Mouse (Mus musculus) erythroid progenitor cell, adult 5-6 weeks (primary cell): ENCODE measurements at regions not wholly inside any gene's neighbourhood (a gene's known extent, or its start where the extent isn't known, plus 50 kb on each side); places are given as distances from the start of the nearest gene placed in this dataset.

Experiments
- ATAC-seq: replicated peaks from 2 replicates; pipeline ENCODE4 v1.8.0; 2016; ENCODE audit warnings: moderate number of reproducible peaks, mild to moderate bottlenecking, moderate TSS enrichment, inconsistent platforms; ENCODE audit not compliant: poor library complexity, low FRiP score, severe bottlenecking

DNA sequence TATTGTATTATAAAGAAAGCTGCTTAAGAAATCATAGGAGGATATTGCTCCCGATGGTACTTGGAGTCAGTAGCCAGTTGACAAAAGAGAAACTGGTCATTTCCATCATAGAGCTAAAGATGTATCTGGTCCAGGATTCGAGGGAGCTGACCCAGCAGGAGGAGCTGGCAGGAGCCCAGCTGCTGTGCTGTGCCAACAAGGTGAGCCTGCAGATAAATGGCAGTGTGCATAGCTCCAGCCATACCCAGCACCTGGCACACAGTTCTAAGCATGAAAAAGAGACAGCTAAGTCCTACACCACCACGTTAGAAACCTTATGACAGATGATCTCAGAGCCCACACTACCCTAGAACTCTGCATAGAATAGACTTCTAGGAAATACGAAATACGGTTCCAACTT, 64.6 kb upstream of the Krr1 start:
- no peak for ATAC-seq

DNA sequence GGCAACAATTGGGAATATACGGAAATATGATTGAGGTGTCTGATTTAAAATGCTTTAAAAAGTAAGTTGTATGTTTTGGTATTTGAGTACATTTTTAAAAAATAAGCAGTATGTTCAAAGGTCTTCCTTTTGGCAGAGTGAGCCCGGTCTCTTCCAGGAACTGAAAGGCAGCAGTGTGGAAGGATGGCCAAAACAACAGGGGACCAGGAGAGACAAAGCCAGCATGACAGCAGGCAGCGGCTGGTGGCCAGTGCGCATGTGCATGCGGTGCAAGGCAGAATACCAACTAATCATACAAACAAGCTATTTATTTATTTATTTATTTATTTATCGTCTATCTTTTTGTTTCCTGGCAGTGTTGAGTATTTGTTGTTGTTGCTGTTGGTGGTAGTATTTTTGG, 59.9 kb upstream of the Krr1 start:
- ATAC-seq, result no peak

DNA sequence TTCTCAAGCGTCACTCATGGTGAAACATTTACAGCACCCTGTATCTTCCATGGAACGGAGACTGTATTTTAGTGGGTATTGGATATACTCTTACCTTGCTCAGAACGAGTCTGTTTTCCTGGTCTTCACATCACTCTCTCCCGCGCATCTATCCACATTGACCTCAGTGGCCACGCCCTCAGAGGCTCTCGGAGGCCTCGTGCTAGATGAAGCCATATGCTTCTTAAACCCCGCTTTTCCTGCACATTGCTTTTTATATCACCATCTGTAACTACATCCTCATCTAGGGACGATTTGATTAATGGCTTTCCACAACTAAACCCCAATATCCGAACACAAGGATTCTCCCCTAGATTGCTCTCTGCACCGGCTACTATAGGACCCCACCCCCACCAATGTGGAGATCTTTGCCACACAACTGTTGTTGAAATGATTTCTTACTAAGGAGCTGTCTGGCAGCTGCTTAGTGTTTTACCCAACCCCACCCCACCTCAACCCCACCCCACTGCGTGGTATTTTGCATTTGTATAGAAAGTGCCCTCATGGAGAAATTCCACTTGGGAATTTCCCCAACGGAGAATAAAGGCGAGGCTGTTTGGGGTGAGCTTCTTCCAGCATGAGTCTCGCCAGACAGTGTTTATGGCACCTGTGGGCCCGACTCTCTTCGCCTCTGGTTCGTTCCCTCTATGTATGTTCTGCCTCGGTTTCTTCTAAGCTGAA, 59.2 kb upstream of the Krr1 start:
- ATAC-seq, result no peak

DNA sequence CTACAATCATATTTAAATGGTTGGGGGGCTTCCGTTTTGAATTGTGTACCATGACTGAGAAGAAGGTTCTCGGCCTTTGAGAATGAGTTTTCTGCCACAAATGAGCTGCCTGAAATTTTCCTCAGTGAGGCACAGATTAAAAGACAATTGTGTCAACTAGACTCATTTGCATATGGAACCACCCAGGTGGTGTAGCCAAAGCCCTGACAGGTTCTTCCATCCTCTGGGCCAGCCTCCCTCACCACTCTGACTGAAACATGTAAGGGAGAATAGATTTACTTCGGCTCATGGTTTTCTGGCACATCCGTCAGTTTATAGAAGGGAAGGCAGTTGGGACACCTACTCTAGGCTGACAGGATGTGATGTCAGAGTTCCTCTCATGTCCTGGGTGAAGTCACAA, 58.2 kb upstream of the Krr1 start:
- no peak for ATAC-seq

DNA sequence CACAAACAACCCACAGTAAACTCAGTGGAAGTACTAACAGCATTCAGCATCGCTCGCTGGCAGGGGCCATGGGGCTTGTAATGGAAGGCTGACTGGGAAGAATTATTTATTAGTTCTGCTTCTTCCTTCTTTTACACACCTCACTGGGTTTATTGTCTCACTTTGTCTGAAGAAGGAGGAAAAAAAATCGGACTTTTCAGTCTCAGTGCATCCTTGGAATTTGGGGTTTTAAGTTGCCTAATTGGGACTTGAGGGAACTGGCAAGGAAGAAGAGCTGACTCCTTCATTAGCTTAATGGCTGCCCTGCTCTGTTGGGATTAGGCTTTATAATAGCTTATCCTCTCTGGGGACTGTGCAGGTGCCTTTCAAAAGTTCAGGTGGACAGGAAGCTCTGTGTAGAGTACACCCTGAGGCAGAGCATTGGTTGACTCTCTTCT, 54.4 kb upstream of the Krr1 start:
- no peak for ATAC-seq

DNA sequence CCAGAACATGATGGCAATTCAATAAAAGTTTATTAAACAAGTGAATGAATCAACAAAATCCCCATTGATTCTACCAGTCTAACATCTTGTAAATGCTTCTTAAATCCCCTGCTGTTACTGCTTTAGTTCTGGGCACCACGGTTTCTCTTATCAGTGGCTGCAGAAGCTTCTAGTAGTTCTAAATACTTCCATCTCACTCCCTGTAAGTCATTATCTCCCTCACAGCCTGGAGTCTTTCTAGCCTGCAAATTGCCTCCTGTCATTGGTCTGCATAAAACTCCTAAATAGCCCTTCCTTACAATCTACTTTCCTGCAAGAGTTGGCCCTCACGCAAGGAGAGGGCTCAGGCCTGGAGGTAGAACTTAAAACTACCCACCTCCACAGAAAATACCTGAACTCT, 53.0 kb upstream of the Krr1 start:
- ATAC-seq, result peak; percentile 58

DNA sequence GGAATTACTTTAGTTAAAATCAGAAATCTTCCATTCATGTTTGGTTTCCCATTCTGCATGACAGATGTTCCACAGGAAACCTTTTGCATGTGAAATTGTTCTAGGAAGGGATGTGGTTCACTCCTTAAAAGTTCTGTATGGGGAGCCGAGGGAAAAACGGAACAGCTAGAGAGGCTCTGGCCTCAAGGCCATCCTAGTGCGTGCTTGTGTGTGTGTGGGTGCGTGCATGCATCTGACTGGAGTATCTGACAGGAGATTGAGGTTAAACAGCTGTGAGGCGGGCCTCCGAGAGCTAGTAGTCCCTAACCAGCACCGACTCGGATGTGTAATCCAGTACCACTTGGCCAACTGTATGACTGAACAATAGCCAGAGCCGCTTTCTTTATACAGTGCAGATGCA, 51.0 kb upstream of the Krr1 start:
- no peak for ATAC-seq
